Mouse (Mus musculus) kidney, adult 2 months (tissue): ENCODE measurements around the gene Rnase9.

Experiments used
- CTCF ChIP-seq: fragments of 200-500 bp; conservative IDR thresholded peaks from 2 replicates; pipeline ENCODE4 v1.5.1; 2011; ENCODE audit warnings: low read depth, mild to moderate bottlenecking, control low read depth, low read length, moderate library complexity, mixed read lengths; ENCODE audit not compliant: insufficient read depth, insufficient read length
- POLR2A ChIP-seq: fragments of 200-500 bp; IDR thresholded peaks from one replicate; pipeline ENCODE4 v1.6.1; 2011; ENCODE audit warnings: low read depth, low read length, control low read depth

- no peak for TF ChIP-seq CTCF
- no peak for TF ChIP-seq POLR2A
These were observed 43.4 kb upstream of the Rnase9 start for GRCm38 (mm10) chr14:51085086-51085485.
